Mouse (Mus musculus) erythroblast, embryonic 14.5 days (primary cell): ENCODE results near the gene Epn3.

Experiments used
- GATA1 ChIP-seq: IDR thresholded peaks from 2 replicates; pipeline ENCODE4 v1.6.1; 2012; ENCODE audit warnings: low read length, inconsistent platforms, mixed read lengths
- TAL1 ChIP-seq: IDR thresholded peaks from 3 replicates; pipeline ENCODE4 v1.6.1; 2012; ENCODE audit warnings: low read length, inconsistent platforms, mixed read lengths

DNA sequence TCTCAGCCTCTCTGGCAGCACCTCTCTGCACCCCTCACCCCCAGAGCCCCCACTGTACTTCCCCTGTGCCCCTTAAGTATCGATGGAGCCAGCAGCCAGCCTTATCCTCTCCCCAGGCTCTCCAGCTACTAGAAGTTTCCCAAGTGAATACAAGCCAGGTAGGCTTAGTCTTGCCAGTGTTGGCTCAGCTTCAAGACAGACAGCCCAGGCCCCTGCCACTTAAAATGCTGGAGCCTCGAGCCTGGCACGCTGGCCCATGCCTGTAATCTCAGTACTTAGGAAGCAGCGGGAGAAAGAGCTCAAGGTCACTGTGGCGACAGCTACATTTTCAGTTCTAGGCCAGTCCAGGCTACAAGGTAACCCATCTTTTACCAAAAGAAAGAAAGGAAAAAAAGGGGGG is 49.9 kb downstream of the Epn3 start:
- no peak for TF ChIP-seq GATA1
- no peak for TF ChIP-seq TAL1
